Mouse (Mus musculus): ENCODE results near the gene Gm5538. TPM values are rescaled to one million over a fixed set of nuclear protein-coding genes. Genes with fewer than 3 reads are reported as not detected.

The Gm5538 gene
- polyA plus RNA-seq (2014; fragmentation: Illumina TruSeq; extraction: RNeasy Lipid Tissue Mini Kit (QIAGEN cat#74804); ENCODE audit: low read depth, low replicate concordance): not detected

GRCm38 (mm10) chr3:59729490-59729889, at the start of gene Gm5538:
Gm5538 (plus strand) TSS chr3:59729790.

Other genes starting within 250 kb of the Gm5538 start
- gene Gm8298, start 131.3 kb downstream of the Gm5538 start, polyA plus RNA-seq (2014; fragmentation: Illumina TruSeq; extraction: RNeasy Lipid Tissue Mini Kit (QIAGEN cat#74804); ENCODE audit: low read depth, low replicate concordance): not detected
- not detected for gene C130079G13Rik, start 195.4 kb downstream of the Gm5538 start, polyA plus RNA-seq (2014; fragmentation: Illumina TruSeq; extraction: RNeasy Lipid Tissue Mini Kit (QIAGEN cat#74804); ENCODE audit: low read depth, low replicate concordance)

All from heart, adult 10 weeks (tissue).